In the genomic region with DNA sequence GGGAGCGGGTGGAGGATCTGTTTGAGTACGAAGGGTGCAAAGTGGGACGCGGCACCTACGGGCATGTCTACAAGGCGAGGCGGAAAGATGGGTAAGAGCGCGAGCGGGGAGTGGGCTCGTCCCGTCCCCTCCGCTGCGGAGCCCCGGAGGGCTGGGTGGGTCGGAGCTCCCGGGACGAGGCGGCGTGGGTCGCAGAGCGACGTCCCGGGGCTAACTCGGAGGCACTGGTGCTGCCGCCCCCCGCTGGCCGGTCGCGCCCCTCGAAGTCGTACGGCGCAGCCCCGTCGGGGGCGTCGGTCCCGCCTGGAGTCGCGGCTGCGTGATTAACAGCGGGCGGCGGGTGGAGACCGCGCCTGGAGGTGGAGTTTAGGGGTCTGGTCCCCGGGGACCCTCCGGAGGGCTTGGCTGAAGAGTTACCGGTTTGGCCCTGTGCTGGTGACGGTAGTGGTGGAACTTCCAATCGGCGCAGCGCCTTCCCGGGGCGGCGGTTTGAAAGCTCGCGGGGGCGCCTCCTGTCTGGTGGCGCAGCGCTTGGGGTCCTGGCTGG, we compare ENCODE assay signal across 8 mouse cellular contexts. TPM values are rescaled to one million over a fixed set of nuclear protein-coding genes. Genes with fewer than 3 reads are reported as not detected.
DNase-seq lines count a peak whose midpoint lies in the region; ATAC-seq and TF ChIP-seq lines count a peak whose summit lies in the region.

No protein-coding gene starts in this region.

- ATAC-seq in common myeloid progenitor, adult 5-6 weeks (replicated peaks; ENCODE audit: low read depth, poor library complexity, severe bottlenecking) = peak; percentile 9
- peak; percentile 35 for ATAC-seq in intestine, embryonic 16.5 days
- peak; percentile 13 for ATAC-seq in liver, embryonic 11.5 days (replicated peaks; ENCODE audit: low FRiP score)

- H3K9me3 ChIP-seq in intestine, embryonic 16.5 days (ENCODE audit: control insufficient read depth, low read length) = no peaks in the 10 kb centered on the region
- no peaks in the 10 kb centered on the region for H3K9me3 ChIP-seq in liver, embryonic 11.5 days (ENCODE audit: control insufficient read depth, low read length)

- H3K79me2 ChIP-seq in myocyte (ENCODE audit: control insufficient read depth, insufficient read depth) = no peaks in the 10 kb centered on the region

- peak overlapping the region; percentile 86 for H3K9ac ChIP-seq in intestine, embryonic 16.5 days (ENCODE audit: low read depth, low read length)
- peak overlapping the region; percentile 80 for H3K9ac ChIP-seq in liver, embryonic 11.5 days (ENCODE audit: low read depth, low read length)

- no peaks in the 10 kb centered on the region for H3K36me3 ChIP-seq in intestine, embryonic 16.5 days (ENCODE audit: control insufficient read depth, insufficient read depth, low read length)
- no peaks in the 10 kb centered on the region for H3K36me3 ChIP-seq in liver, embryonic 11.5 days (ENCODE audit: control insufficient read depth, insufficient read depth, low read length)
- no peaks in the 10 kb centered on the region for H3K36me3 ChIP-seq in myocyte (ENCODE audit: control insufficient read depth, insufficient read depth)
- no peaks in the 10 kb centered on the region for H3K36me3 ChIP-seq in thymus, adult 2 months (ENCODE audit: control insufficient read depth, insufficient read depth, low read length)

- peak; percentile 24 for TF ChIP-seq POLR2A in myocyte (IDR thresholded peaks at IDR 0.05; ENCODE audit: insufficient read length, low read depth)
- TF ChIP-seq POLR2A in thymus, adult 2 months (IDR thresholded peaks at IDR 0.05; ENCODE audit: control insufficient read depth, extremely low read depth, insufficient read depth, low read length, poor library complexity) = no peak

- peak overlapping the region; percentile 95 for H3K27ac ChIP-seq in intestine, embryonic 16.5 days (ENCODE audit: low read length)
- peak overlapping the region; percentile 99 for H3K27ac ChIP-seq in liver, embryonic 11.5 days (ENCODE audit: low read depth, low read length)
- H3K27ac ChIP-seq in thymus, adult 2 months (ENCODE audit: control insufficient read depth, insufficient read depth, low read length) = peak overlapping the region; percentile 60

- WGBS in intestine, embryonic 16.5 days = under 1% methylated on average over 62 of the region's 62 CpGs
- WGBS in liver, embryonic 11.5 days = 1% methylated on average over 62 of the region's 62 CpGs
- WGBS in thymus, adult 2 months = under 1% methylated on average over 62 of the region's 62 CpGs

- peak overlapping the region; percentile 90 for H3K4me3 ChIP-seq in intestine, embryonic 16.5 days (ENCODE audit: low read length)
- peak overlapping the region; percentile 88 for H3K4me3 ChIP-seq in liver, embryonic 11.5 days (ENCODE audit: low read depth, low read length)
- peak overlapping the region; percentile 45 for H3K4me3 ChIP-seq in myocyte
- H3K4me3 ChIP-seq in thymus, adult 2 months (ENCODE audit: control insufficient read depth, insufficient read depth, low read length) = peak overlapping the region; percentile 82

- peaks cover 6% of the 10 kb centered on the region for H3K4me1 ChIP-seq in intestine, embryonic 16.5 days (ENCODE audit: control insufficient read depth, insufficient read depth, low read length)
- H3K4me1 ChIP-seq in liver, embryonic 11.5 days (replicated peaks; ENCODE audit: control insufficient read depth, insufficient read depth, low read length) = peaks cover 14% of the 10 kb centered on the region; the same call in 1 of the 2 replicates
- H3K4me1 ChIP-seq in thymus, adult 2 months (replicated peaks; ENCODE audit: control insufficient read depth, insufficient read depth, low read length) = peaks cover 6% of the 10 kb centered on the region

- DNase-seq in ovary, postnatal 10 days (ENCODE audit: low spot score) = peak; percentile 51
- DNase-seq in ovary, postnatal 14 days (ENCODE audit: low spot score) = no peak
- peak; percentile 55 to 63 for DNase-seq in gastrocnemius, postnatal 4 days (ENCODE audit: low spot score in 2 of 2)
- peak; percentile 69 for DNase-seq in liver, embryonic 11.5 days (ENCODE audit: low spot score)
- DNase-seq in thymus, adult 2 months = peak; percentile 72

- no peaks in the 10 kb centered on the region for H3K27me3 ChIP-seq in intestine, embryonic 16.5 days (replicated peaks; ENCODE audit: control insufficient read depth, insufficient read depth, low read length)
- H3K27me3 ChIP-seq in liver, embryonic 11.5 days (replicated peaks; ENCODE audit: control insufficient read depth, insufficient read depth, low read length) = no peaks in the 10 kb centered on the region
- no peaks in the 10 kb centered on the region for H3K27me3 ChIP-seq in myocyte (ENCODE audit: control insufficient read depth, insufficient read depth, insufficient read length)
- H3K27me3 ChIP-seq in thymus, adult 2 months (ENCODE audit: control insufficient read depth, insufficient read depth, low read length) = no peaks in the 10 kb centered on the region

- peak overlapping the region; percentile 49 for H3ac ChIP-seq in myocyte (ENCODE audit: control insufficient read depth, insufficient read length)

- peak overlapping the region; percentile 55 for H3K4me2 ChIP-seq in intestine, embryonic 16.5 days (ENCODE audit: low read depth, low read length)
- peak overlapping the region; percentile 74 for H3K4me2 ChIP-seq in liver, embryonic 11.5 days
- peak overlapping the region; percentile 79 for H3K4me2 ChIP-seq in myocyte (ENCODE audit: low read depth)

- TF ChIP-seq CTCF in thymus, adult 2 months (IDR thresholded peaks at IDR 0.05; ENCODE audit: borderline replicate concordance, control insufficient read depth, extremely low read depth, insufficient read depth, low read length, poor library complexity) = no peak; the same call in none of the 2 replicates

TF ChIP-seq in myocyte, 11 proteins besides CTCF, POLR2A, EP300 and RAD21:
- TF ChIP-seq E2F4 (IDR thresholded peaks at IDR 0.05; ENCODE audit: insufficient read depth) (peak; percentile 71), USF1 (IDR thresholded peaks at IDR 0.05; ENCODE audit: low read depth) (no peak), MAX (IDR thresholded peaks at IDR 0.05; ENCODE audit: low read depth) (no peak), TCF12 (IDR thresholded peaks at IDR 0.05; ENCODE audit: insufficient read depth, poor library complexity, severe bottlenecking) (no peak), MYOD1 (IDR thresholded peaks at IDR 0.05; ENCODE audit: control insufficient read depth in 1 of 3, insufficient read length in 2 of 3, low read depth in 2 of 3) (no peak)

RNA-seq across cellular contexts. Expression of a gene that starts 10.3 kb away (rescaled TPM):
- 60.0 and 65.2 TPM in 2 replicates for total RNA-seq in common myeloid progenitor, adult 5-6 weeks (2017)
- 10 to 100 TPM in 1 of 2 experiments, 1 to 10 TPM in 1; 8.7 to 10.3 TPM for total RNA-seq in gastrocnemius, postnatal 4 days (2021)
- polyA plus RNA-seq in intestine, embryonic 16.5 days (2015; fragmentation: Nextera tagmentation; extraction: Ambion mirVana) = 4.0 and 4.6 TPM in 2 replicates
- 4.4 and 4.6 TPM in 2 replicates for polyA plus RNA-seq in liver, embryonic 11.5 days (2014; fragmentation: Nextera tagmentation; extraction: Ambion mirVana)
- 5.3 TPM for polyA plus RNA-seq in myocyte (2012; fragmentation: generic; extraction: Trizol)
- polyA plus RNA-seq in thymus, adult 2 months (2012; rRNA removed) = 31.0 and 34.0 TPM in 2 replicates

RNA-seq across cellular contexts. Expression of a gene that starts 47.7 kb away (rescaled TPM):
- 202 and 215 TPM in 2 replicates for total RNA-seq in common myeloid progenitor, adult 5-6 weeks (2017)
- 10 to 100 TPM; 21.0 to 23.1 TPM for total RNA-seq in gastrocnemius, postnatal 4 days (2021)
- polyA plus RNA-seq in intestine, embryonic 16.5 days (2015; fragmentation: Nextera tagmentation; extraction: Ambion mirVana) = 41.9 and 47.2 TPM in 2 replicates
- polyA plus RNA-seq in liver, embryonic 11.5 days (2014; fragmentation: Nextera tagmentation; extraction: Ambion mirVana) = 130 and 136 TPM in 2 replicates
- 34.0 TPM for polyA plus RNA-seq in myocyte (2012; fragmentation: generic; extraction: Trizol)
- 10.0 and 11.4 TPM in 2 replicates for polyA plus RNA-seq in thymus, adult 2 months (2012; rRNA removed)
